Mouse (Mus musculus) ovary, postnatal 10 days (tissue): ENCODE results near the gene Plppr5.

Experiments
- DNase-seq: peaks from one replicate; pipeline ENCODE4 v3.0.0; 2022; ENCODE audit warnings: low spot score

The Plppr5 gene

DNA sequence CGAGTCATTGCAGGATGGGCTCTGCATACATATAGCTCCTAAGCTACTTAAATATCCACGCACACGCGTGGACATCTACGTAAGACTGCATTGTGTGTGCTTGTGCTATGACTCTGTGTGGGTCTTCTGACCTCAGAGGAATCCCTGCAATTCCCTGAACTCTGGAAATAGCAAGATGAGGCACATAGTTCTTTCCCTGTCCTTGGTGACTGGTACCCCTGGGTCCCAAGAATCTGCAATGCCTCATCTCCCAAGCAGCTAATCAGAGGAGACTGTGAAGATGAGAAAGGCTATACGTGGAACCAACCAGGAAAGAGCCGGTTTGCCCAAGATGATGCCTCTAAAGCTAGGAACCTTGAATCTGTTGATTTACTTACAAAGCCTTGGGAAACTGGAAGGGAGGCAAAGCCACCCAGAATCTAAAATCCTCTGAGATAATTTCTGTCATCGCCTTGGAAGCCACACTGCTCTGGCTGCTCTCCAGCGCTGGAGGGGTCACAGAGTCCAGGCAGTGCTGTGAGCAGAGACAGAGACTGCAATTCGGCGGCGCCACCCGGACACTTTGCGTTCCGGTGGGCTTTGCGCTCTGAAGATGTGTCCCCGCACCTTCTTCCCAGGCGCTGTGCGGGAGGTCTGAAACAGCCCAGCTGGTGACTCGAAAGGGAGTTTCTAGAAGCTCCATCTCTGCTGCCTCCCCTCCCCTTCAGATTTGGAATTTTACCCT, at the start of gene Plppr5:
TSS of gene Plppr5 (plus strand) at position 308 of the 724 bp plus-strand sequence.
- no peak for DNase-seq

DNA sequence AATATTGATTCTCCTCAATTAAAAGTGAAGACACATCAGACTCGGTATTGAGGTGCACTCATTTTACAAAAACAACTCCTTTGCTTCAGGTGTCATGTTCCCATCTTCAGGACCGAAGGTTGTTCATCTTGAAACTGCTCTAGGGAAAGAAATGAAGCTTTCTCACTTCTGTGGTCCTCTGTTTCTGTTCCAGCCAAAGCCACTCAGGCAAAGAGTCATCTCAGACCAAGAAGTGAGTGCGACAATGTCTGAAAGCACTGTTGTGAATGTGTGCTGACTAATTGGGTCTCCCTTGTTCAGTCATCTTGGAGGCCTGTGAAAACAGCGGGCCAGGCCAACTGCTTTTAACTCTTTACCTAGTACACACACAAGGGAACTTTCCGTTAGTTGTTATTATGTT, 24.7 kb upstream of the Plppr5 start:
- no peak for DNase-seq

DNA sequence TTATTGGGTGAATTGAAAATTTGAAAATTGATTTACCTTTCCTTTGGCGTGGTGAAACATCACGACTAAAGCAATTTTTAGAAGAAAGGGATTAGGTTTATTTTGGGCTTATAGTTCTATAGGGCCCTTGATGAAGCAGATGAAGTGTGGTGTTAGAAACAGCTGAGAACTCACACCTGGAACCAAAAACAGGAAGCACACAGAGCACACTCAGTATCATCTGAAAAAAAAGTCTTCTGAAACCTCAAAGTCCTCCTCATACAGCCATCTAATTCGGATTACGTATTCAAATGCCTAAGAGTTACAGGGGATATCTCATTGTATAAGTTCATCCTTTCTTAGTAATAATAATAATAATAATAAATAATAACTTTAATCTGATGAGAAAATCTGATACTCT, 24.1 kb upstream of the Plppr5 start:
- DNase-seq = no peak

DNA sequence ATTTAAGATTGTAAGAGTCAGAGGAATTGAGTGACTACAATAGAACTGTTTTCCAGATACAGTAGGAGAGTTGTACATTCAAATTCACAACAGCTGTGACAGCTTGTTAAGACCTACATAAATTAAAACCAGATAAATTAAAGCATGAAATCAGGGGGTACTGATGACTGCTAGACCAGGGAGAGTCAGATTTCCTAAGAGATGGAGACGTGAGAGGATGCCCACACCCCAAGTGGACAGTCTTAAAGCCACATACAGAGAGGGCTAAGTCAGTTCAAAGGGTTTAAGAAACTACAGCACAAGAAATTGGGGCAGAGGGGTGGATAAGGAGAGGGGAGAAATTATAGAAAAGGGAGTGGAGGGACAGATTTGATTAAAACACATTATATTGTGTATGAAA, 17.7 kb upstream of the Plppr5 start:
- no peak for DNase-seq

DNA sequence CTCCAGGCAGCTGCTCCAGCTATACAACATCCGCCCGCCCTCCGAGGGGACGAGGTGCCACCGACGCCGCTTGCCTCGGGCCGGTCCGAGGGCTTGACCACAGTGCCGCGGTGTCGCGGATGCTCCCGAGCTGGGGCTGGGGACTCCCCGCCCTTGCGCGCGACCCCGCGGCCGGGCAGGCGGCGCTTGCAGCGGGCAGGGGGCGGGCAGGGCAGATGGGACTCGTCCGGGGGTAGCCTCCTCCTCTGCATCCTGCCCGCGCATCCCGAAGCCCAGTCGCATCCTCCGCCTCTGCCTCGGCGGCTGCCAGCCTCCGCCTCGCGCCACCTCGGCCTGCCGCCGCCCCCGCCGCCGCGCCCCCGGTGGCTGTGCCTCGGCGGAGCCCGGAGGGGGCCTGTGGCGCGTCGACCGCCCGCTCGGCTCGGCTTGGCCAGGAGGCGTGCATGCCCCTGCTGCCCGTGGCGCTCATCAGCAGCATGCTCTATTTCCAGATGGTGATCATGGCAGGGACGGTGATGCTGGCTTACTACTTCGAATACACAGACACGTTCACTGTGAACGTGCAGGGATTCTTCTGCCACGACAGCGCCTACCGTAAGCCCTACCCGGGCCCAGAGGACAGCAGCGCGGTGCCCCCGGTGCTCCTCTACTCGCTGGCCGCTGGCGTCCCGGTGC, 754 bp downstream of the Plppr5 start:
- peak; percentile 4 for DNase-seq

DNA sequence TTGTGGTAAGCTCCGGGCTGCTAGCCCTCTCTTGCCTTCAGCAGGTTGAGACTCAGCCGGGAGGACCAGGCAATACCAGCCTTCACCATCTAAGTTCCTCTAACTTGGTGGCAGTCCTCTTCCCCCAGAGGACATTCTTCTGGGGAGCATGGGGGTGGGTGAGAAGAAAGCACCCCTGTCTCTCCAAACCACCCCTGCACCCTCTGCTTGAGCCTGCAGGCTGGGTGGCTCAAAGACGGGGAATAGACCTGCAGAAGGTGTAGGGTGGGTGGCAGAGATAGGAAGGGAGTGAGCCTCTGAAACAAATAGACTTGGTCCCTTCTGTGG, 1.3 kb downstream of the Plppr5 start:
- DNase-seq = no peak

DNA sequence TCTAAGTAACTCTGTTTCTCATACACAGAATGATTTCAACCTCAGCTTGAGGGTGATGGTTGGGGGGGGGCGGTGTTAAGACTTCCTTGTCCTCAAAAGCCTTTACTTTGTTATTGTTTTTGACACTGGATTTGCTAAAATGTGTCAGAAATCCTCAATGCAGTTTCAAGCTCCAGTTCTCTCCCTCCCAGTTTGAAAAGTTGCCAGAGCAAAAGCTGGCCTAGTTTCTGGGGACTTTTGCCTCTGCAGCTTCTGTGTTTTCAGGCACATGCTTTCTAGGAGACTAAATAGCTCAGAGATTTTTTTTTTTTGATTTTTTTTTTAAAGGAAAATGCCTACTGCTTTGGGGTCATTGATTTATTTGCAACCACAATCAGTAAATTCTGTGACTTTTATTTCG, 2.7 kb downstream of the Plppr5 start:
- DNase-seq = no peak

DNA sequence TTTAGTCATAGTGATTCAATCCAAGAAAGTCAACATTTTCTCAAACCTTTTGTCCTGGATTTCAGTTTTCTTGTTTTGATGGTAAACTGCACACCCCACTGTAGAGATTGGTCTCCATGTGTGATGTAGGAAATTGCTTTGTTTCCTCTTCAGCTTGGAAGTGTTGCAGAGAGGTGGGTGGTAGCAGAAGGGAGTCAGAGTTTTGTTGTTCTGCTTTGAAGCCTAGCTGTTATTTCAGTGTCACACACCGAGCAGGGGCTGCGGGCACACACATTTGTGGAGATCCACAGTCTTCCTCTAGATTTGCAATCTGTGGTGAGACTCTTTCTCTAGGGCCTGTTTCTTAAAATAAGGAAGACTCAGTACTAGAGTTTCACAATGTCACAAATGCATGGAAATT, 8.0 kb downstream of the Plppr5 start:
- no peak for DNase-seq

DNA sequence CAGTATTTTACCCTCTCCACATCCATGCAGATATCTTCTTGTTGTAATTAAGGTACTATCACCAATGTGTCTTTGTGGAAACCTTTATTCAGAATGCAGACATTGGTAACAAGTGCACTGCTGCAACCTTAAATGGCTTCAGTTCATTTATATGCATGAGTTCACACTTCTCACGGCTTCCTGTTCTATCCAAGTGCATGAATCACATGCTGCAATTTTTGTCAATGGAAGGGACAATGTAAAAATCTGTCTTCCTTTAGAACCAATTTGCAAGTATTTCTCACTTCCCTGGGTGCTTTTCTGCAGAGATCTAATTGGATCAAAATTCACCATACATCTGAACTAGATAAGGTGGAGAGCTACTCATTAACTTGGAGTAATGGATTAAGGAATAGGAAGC, 27.8 kb downstream of the Plppr5 start:
- no peak for DNase-seq

DNA sequence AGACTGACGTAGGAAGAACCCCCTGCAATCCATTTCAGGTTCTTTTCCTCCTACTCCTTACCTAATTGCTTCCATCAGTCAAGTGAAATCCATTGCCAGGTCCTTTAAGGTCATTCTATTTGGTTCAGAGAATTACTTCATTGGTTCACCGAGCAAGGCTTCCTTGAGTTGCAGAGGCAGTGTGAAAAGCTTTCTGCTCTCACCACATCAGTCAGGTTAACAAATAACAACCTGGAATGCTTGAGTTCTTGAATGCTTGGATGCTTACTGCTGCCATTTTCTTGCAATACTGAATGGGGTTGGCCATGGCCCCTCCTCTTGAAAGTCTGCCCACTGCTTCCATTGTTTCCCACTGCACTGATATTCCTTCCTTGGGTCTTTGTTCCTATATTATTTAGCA, 28.8 kb downstream of the Plppr5 start:
- no peak for DNase-seq

DNA sequence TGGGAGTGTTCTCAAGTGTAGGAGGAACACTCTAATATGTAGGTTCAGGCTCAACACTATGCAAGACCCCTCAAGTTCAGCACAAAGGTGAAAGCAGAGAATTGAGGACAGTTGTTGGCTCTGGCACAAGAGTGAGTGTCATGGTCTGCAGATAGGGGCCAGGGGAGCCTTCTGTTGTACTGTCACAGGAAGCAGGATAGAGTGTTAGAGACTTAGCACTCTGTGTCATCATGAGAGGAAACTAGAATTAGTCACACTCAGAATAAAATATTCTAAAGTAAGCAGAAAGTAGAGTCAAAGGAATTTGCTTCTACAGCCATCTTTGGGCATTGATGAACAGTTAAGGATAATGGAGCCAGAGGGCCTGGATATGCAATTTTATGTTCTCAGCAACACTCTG, 31.7 kb downstream of the Plppr5 start:
- no peak for DNase-seq

DNA sequence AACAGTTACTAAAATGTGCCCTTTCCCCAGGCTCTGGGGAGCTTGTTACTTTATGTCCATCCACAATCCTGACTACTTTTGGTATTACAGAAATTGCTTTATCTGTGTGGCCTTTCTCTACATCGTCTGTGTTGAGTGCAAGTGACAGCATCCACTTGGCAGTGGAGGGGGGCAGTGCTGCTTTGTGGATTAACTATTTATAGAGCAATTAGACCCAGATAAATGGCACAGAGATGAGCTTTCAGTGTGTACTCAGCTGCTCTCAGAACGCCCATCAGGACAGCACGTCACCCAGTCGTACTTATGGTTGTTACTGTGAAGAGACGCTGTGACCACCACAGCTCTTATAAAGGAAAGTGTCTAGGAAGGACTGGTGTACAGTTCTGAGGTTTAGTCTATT, 36.8 kb downstream of the Plppr5 start:
- no peak for DNase-seq

DNA sequence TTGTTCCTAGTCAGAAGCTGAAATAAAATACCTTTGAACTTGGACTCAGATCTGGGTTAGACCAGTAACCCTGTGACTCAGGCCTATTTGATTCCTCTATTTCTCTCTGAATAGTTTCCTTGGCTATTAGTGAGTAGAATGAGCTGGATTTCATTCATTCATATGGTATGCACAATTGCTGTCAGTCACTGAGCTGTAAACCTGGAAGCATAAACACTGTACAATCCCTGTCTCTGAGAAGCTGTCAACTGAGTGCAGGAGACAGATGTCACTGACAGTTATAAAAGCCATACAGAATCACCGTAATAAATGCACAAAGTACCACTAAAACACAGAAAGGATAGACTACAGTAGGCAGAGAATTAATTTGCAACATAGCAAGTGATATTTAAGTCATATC, 40.2 kb downstream of the Plppr5 start:
- no peak for DNase-seq

DNA sequence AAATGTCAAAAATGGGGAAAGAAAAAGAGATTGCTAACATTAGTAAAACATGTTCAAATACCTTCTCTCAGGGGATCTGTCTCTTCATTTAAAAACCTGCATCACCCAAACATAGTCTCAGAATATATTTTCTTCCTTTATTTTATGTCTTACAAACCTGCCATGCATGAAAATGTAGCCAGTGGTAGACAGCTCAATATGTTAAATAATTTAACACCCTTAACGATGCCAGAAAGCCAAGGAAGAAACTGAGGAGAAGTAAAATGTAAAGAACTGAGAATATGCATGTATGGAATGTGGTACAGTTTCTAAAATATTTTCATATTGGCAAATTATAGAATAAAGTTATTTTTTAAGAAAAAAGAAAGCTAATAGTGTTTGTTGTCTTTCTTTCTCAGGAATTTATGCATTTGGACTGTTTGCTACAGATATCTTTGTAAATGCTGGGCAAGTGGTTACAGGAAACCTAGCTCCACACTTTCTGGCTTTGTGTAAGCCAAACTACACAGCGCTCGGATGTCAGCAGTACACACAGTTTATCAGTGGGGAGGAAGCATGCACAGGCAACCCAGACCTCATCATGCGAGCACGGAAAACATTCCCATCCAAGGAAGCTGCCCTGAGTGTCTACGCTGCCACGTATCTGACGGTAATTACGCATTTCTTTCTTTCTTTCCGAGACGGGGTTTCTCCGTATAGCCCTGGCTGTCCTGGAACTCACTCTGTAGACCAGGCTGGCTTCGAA, 50.8 kb downstream of the Plppr5 start:
- no peak for DNase-seq

DNA sequence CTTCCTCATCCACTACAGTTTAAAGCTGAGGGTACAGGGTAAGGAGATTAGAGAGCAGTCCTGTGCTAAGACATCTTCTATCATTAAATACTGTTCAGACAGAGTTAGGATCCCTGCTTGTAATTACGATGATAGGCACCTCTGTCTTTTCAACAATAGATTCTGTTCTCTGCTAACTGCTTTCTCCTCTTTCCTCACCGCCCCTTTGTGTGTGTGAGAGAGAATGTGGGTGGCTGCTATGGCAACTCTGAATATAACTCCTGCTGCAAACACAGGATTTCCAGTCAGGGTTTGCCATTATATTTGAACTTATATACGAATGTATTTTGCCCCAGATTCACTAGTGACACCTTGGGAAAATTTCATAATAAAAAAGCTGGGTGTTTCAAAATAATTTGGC, 54.2 kb downstream of the Plppr5 start:
- no peak for DNase-seq

DNA sequence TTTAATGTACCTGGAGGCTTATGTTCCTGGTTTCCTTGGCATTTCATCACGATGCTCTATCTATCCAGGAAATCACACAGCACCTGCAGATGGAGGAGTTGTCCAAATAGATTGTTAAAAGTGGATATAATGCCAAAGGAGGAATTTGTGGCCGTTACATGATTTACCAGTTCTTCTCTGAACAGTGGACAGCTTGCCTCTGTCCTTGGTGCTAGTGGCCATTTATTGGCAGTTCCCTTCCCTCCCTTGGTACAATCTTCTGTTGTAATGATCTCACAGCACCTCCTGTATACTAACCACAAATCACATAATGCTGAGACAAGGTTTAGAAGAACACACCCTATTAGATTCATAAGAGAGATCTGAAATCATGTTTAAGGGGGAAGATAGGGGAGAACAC, 55.7 kb downstream of the Plppr5 start:
- no peak for DNase-seq

DNA sequence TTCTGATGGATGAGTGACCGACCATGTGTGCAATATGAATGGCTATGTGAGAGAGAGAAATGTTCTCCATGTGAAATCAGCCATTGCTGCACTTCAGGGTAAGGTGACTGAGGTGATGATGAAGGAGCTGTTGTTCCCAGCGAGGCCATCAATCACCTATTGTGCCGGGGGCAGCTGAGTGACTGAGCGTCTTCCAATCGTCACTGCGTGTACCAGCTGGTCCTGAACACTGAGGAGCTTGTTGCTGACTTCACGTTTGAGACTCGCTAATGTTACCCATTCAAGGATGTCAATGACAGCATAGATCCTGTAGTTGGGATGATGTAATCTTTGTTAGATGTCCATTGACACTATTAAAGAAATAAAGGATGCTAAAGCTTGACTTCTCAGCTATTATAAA, 74.0 kb downstream of the Plppr5 start:
- DNase-seq = no peak

DNA sequence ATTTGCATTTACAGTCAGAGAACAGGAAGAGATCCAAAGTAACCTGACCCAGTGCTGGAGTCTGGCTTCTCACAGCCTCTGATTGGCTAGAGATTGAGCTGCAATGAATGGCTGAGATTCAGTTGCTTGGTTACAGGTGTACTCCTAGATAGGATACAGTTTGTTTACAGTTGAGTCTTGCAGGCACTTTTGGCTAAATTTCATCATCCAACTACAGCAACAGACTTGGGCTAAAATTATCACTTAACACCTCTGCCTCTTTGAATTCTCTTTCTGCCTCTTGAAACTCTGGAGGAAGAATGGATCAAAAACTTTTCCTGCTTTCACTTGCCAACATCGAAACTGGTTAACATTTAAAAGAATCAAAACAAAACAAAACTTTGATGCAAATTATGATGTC, 89.7 kb downstream of the Plppr5 start:
- no peak for DNase-seq

DNA sequence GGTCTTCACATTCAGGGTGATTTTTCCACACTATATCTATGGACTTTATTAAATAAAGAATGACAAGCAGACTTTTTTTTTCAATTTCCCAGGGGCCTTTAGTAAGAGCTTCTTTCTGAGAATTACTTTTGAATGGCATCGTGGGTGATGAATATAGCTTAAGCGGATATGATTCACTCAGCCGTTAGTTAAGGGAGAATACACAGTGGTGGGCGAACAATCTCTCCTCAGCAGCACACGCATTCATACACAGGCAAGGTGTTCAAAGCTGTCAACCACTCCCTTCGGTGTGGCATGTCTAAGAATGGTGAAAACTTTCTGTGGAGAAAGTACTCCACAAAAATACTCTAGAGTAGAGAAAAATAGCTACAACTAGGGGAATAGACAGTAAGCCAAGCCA, 104.6 kb downstream of the Plppr5 start:
- no peak for DNase-seq

DNA sequence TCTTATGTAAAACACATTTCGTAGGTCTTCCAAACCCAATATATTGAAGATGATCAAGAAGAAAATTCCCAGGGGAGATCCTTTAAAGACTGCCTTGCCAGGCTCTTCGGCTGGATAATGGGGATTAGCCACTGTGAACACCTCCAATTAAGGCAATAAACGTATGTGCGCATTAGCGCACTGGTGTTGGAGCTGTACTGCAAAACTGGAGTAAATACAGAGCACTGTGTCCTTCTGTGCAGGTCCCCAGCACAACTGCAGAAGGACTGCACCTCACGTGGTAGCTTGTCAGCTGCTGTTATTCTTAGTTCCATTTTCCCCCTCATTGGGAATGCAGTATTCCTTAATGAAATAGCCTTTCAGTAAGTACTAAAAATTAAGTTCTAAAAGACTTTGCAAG, 110.0 kb downstream of the Plppr5 start:
- DNase-seq = no peak

DNA sequence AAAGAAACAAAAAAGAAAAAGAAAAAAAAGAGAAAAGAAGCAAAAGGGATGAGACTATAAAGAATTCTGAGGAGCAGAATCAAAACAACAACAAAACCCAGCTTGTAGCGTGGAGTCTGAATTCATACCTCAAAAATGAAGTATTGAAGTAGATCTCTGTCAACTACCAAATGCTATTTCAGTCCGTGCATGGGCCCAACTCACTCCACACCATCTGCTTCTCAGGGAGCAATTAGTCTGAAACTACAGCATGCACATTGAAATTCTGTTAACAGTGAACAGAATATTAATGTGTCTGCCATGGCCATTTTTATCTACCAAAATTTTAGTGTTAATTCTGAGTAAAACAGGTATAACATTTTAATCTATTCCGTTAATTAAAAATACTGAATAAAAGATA, 111.4 kb downstream of the Plppr5 start:
- no peak for DNase-seq

DNA sequence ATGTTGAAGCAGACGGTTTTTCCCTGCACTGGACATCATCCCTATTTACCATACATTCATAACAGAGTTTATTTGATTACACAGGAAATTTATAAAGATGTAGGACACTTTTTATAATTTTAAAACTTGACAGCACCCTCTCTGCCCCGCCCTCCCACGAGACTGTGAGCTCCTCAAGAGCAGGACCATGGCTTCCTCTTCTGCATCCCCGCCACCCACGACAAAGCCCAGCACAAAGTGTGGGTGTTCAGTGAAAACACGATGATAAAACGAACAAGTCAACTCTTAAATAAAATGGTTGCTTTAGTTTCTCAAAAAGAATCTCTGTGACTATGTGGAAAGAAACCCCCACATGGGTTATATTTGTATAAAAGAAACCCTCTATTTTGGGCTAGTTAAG, 112.0 kb downstream of the Plppr5 start:
- DNase-seq = no peak

DNA sequence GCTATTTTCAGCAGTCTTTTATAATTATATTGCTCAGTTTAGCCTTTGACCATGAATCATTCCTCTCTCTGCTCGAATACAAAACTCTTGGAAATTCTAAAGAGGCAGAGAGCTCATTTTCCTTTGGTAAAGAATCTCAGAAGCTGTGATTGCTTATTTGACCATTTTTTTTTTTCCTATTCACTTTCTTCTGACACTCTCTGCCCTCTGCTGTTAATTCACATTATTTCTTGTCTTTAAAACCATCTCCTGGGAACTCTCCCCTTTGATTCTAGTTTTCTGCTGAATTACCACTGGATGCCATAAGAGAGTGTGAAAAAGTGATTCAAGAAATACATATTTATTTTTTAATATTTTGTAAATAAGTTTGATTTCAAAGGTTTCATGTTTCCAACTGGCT, 120.1 kb downstream of the Plppr5 start:
- no peak for DNase-seq

DNA sequence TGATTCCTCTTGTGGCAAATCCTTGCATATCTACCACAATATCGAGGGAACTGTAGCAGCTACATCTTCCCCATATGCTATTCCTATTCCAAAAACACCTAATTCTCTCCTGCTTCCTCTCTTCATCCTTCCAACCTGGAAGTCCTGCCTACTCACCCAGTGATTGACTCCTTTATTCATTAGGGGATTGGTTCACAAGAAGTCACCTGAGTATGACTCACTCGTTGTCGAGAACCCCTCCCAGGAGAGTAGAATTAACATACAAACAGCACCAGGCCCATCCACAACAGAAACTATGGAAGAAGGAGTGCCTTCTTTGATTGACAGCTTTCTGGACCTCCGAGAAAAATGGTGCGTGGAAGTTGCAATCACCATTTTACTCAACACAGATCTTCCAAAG, 121.7 kb downstream of the Plppr5 start:
- DNase-seq = no peak
